Mouse (Mus musculus): ENCODE measurements at regions not wholly inside any gene's neighbourhood (a gene's known extent, or its start where the extent isn't known, plus 50 kb on each side); places are given as distances from the start of the nearest gene placed in this dataset.
A peak's percentile ranks its signal among the peaks of the same experiment; 100 is the strongest.

DNA sequence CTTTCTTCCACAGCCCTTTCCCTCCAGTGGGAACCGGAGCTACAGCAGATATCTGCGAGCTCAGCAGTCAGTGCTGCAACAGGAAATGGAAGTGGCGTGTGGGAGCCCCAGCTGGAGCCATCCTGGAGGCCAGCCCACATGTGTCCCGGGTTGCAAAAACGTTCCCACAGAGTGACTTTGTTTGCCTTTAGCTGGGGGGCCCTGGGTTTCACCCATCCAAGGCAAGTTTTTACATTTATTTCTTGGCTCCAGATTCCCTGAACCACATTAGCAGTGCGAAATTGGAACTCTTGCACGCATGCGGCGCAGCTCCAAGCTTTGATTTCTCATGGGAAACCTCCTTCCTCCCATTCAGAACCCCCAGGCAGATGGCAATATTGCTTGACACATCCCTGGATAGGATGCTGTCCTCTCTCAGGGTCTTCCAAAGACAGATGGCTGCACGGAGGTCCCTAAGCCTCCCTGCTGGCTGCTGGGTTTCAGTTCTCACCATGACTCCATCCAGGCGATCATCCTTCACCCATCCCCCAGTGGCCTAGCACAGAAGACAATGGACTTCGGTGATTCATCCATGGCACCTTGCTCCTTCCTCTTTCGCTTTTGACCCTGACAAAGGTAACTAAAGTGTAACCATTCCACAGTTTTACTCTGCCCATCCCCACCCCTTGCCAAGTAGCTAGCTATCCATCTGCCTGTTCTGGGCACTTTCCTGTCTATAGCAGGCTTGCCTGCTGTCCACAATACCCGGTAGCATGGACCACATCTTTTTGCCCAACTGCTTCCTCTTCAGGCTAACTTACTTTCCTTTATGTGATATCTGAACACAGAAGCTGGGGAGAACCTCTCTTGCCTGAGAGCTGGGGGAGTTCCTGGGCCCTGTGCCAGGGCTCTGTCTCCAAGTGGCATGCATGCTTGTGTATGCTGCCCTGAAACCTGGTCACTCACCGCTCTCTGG lies 195.3 kb downstream of the Gadd45g start:
- Histone ChIP-seq H3K9me3 (ENCODE audit: control insufficient read depth, low read length) (no peaks in the 10 kb centered on the region), H3K36me3 (ENCODE audit: control insufficient read depth, insufficient read depth, low read length) (no peaks in the 10 kb centered on the region), H3K4me3 (ENCODE audit: low read depth, low read length) (no peak overlapping the region), H3K4me1 (replicated peaks; ENCODE audit: control insufficient read depth, insufficient read depth) (peaks cover 3% of the 10 kb centered on the region; the same call in 1 of the 2 replicates), H3K27me3 (ENCODE audit: control insufficient read depth, insufficient read depth, low read length) (no peaks in the 10 kb centered on the region), H3K27ac (replicated peaks) (peak overlapping the region; percentile 24; the same call in 1 of the 2 replicates), H3K9ac (ENCODE audit: low read length) (no peak overlapping the region), H3K4me2 (replicated peaks; ENCODE audit: low read depth) (peak overlapping the region; percentile 31)
- 46% methylated on average over 15 of the region's 15 CpGs for WGBS
- peak; percentile 37 for DNase-seq (ENCODE audit: low spot score)
- ATAC-seq (ENCODE audit: low FRiP score, low TSS enrichment) = peak; percentile 34; the same call in 1 of the 2 replicates
- no peak for TF ChIP-seq EP300 (optimal IDR thresholded peaks at IDR 0.05)
- TF ChIP-seq CTCF (IDR thresholded peaks at IDR 0.05; ENCODE audit: low read depth) = no peak

DNA sequence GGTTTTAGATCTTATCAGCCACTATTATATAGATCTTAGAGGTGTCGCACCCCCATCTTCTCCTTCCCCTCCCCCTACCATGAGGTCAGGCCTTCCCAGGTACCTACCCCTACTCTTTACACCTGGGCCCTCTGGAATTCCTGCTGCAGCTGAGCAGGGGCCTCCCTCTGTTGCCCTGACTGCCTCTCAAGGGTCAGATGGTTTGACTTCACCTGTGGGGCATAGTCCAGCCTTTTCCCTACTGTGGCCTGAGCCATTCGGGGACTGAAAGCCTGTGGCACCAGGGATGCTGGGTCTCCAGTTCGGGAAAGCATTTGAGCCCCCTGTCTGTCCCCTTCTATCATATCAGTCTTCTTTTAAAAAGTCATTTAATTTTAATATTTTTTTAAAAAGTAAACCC lies 196.4 kb downstream of the Gadd45g start:
- H3K9ac ChIP-seq (ENCODE audit: low read length) = no peak overlapping the region
- no peak overlapping the region for H3K4me3 ChIP-seq (ENCODE audit: low read depth, low read length)
- H3K9me3 ChIP-seq (ENCODE audit: control insufficient read depth, low read length) = no peaks in the 10 kb centered on the region
- DNase-seq (ENCODE audit: low spot score) (no peak), ATAC-seq (ENCODE audit: low FRiP score, low TSS enrichment) (no peak)
- TF ChIP-seq CTCF (IDR thresholded peaks at IDR 0.05; ENCODE audit: low read depth) = no peak
- TF ChIP-seq EP300 (optimal IDR thresholded peaks at IDR 0.05) = no peak
- H3K27ac ChIP-seq (replicated peaks) = no peak overlapping the region
- H3K27me3 ChIP-seq (ENCODE audit: control insufficient read depth, insufficient read depth, low read length) = no peaks in the 10 kb centered on the region
- no peaks in the 10 kb centered on the region for H3K36me3 ChIP-seq (ENCODE audit: control insufficient read depth, insufficient read depth, low read length)
- no peak overlapping the region for H3K4me2 ChIP-seq (replicated peaks; ENCODE audit: low read depth)
- WGBS = 94% methylated on average over 3 of the region's 3 CpGs
- peaks cover 3% of the 10 kb centered on the region; the same call in 1 of the 2 replicates for H3K4me1 ChIP-seq (replicated peaks; ENCODE audit: control insufficient read depth, insufficient read depth)

DNA sequence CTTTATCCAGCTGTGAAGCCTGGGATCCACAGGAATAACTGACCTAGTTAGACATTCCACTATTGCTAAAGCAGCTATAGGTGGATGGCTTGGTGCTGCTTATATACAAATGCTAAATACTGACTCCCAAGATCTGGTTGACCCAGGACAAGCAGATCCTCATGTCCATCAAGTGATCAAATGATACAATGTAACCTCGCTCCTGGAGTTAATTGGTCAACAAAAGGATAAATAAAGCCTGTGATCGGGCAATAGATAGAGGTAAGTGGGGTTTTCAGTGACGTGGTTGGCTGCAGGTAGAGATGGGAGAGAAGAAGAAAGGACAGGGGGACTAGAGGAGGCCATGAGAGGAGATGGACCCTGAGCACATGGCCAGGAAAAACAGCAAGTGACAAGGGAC lies 197.4 kb downstream of the Gadd45g start:
- no peak overlapping the region for H3K4me3 ChIP-seq (ENCODE audit: low read depth, low read length)
- no peak overlapping the region for H3K9ac ChIP-seq (ENCODE audit: low read length)
- H3K36me3 ChIP-seq (ENCODE audit: control insufficient read depth, insufficient read depth, low read length) = no peaks in the 10 kb centered on the region
- peaks cover 3% of the 10 kb centered on the region; the same call in 1 of the 2 replicates for H3K4me1 ChIP-seq (replicated peaks; ENCODE audit: control insufficient read depth, insufficient read depth)
- WGBS = 91% methylated on average over 3 of the region's 3 CpGs
- no peak for ATAC-seq (ENCODE audit: low FRiP score, low TSS enrichment)
- DNase-seq (ENCODE audit: low spot score) = no peak
- no peaks in the 10 kb centered on the region for H3K9me3 ChIP-seq (ENCODE audit: control insufficient read depth, low read length)
- H3K27ac ChIP-seq (replicated peaks) = no peak overlapping the region
- no peaks in the 10 kb centered on the region for H3K27me3 ChIP-seq (ENCODE audit: control insufficient read depth, insufficient read depth, low read length)
- no peak for TF ChIP-seq CTCF (IDR thresholded peaks at IDR 0.05; ENCODE audit: low read depth)
- no peak for TF ChIP-seq EP300 (optimal IDR thresholded peaks at IDR 0.05)
- no peak overlapping the region for H3K4me2 ChIP-seq (replicated peaks; ENCODE audit: low read depth)

DNA sequence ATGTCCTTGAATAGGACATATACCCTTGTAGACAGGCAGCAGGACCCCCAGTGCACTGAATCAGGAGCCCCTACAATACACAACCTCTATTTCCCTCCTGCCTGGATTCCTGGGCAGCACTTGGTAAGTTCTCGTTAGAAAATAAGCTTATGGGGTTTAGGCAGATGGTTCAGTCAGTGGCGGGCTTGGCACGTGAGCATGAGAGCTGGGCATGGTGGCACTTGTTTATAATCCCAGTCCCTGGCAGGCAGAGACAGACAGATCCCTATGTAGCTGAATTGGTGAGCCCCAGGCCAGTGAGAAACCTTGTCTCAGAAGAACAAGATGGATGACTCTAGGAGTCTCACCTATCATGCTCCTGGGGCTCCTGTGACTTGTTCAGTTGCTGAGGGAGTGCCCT lies 198.9 kb downstream of the Gadd45g start:
- Histone ChIP-seq H3K9ac (ENCODE audit: low read length) (no peak overlapping the region), H3K27me3 (ENCODE audit: control insufficient read depth, insufficient read depth, low read length) (no peaks in the 10 kb centered on the region), H3K4me1 (replicated peaks; ENCODE audit: control insufficient read depth, insufficient read depth) (peaks cover 3% of the 10 kb centered on the region; the same call in 1 of the 2 replicates), H3K36me3 (ENCODE audit: control insufficient read depth, insufficient read depth, low read length) (no peaks in the 10 kb centered on the region), H3K9me3 (ENCODE audit: control insufficient read depth, low read length) (no peaks in the 10 kb centered on the region), H3K27ac (replicated peaks) (no peak overlapping the region), H3K4me3 (ENCODE audit: low read depth, low read length) (no peak overlapping the region), H3K4me2 (replicated peaks; ENCODE audit: low read depth) (no peak overlapping the region)
- TF ChIP-seq EP300 (optimal IDR thresholded peaks at IDR 0.05) (no peak), CTCF (IDR thresholded peaks at IDR 0.05; ENCODE audit: low read depth) (no peak)
- 76% methylated on average over 3 of the region's 3 CpGs for WGBS
- ATAC-seq (ENCODE audit: low FRiP score, low TSS enrichment) = no peak
- DNase-seq (ENCODE audit: low spot score) = no peak

DNA sequence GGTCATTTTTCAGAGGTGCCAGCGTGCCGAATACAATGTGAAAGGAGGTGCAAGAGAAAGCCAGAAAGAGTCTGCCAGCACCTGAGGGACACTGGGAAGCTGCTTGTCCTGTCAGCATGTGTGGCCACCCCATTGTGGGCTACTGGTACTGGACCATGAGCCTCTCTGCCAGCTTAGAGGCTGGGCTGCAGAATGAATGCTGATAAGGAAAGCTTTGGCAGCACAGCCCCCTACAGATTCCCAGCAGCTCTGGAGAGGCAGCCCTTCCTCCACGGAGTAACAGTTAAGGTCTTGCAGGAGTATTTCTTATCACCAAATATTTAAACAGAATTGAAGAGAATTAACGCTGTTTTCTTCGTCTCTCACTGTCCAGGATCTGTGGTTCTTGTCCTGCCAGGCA lies 199.5 kb downstream of the Gadd45g start:
- Histone ChIP-seq H3K4me3 (ENCODE audit: low read depth, low read length) (no peak overlapping the region), H3K9me3 (ENCODE audit: control insufficient read depth, low read length) (no peaks in the 10 kb centered on the region), H3K9ac (ENCODE audit: low read length) (0 out of 2 replicates have a peak overlapping the region, but pooled peaks have one; percentile 24), H3K27ac (replicated peaks) (no peak overlapping the region), H3K4me1 (replicated peaks; ENCODE audit: control insufficient read depth, insufficient read depth) (peaks cover 3% of the 10 kb centered on the region; the same call in 1 of the 2 replicates), H3K4me2 (replicated peaks; ENCODE audit: low read depth) (no peak overlapping the region; the same call in 1 of the 2 replicates), H3K36me3 (ENCODE audit: control insufficient read depth, insufficient read depth, low read length) (no peaks in the 10 kb centered on the region), H3K27me3 (ENCODE audit: control insufficient read depth, insufficient read depth, low read length) (no peaks in the 10 kb centered on the region)
- DNase-seq (ENCODE audit: low spot score) (peak; percentile 34), ATAC-seq (ENCODE audit: low FRiP score, low TSS enrichment) (no peak)
- no peak for TF ChIP-seq EP300 (optimal IDR thresholded peaks at IDR 0.05)
- 0 out of 2 replicates have a peak, but pooled peaks have one; percentile 1 for TF ChIP-seq CTCF (IDR thresholded peaks at IDR 0.05; ENCODE audit: low read depth)
- 32% methylated on average over 5 of the region's 5 CpGs for WGBS

DNA sequence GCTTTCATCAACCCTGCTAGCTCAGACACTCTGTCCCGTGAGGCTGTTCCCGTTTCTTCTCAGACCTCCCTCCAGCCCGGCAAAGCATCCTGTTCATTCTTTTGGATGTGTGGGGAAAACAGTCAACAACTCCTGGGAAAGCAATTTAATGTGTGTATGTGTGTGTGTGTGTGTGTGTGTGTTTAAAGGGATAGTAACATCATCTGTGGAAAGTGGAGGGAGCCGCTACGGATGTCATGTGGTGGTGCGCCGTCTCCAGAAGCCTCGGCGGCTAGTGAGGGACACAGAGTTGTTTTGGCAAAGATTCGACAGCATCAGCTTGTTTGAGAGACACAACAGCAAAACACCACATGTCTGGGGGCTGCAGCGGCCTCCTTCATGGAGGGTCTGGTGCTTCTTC lies 200.2 kb downstream of the Gadd45g start:
- WGBS = 58% methylated on average over 11 of the region's 11 CpGs
- TF ChIP-seq CTCF (IDR thresholded peaks at IDR 0.05; ENCODE audit: low read depth) (no peak), EP300 (optimal IDR thresholded peaks at IDR 0.05) (no peak)
- DNase-seq (ENCODE audit: low spot score) (no peak), ATAC-seq (ENCODE audit: low FRiP score, low TSS enrichment) (no peak)
- peaks cover 2% of the 10 kb centered on the region; the same call in 1 of the 2 replicates for H3K4me1 ChIP-seq (replicated peaks; ENCODE audit: control insufficient read depth, insufficient read depth)
- H3K4me2 ChIP-seq (replicated peaks; ENCODE audit: low read depth) = no peak overlapping the region
- H3K9me3 ChIP-seq (ENCODE audit: control insufficient read depth, low read length) = no peaks in the 10 kb centered on the region
- no peak overlapping the region for H3K4me3 ChIP-seq (ENCODE audit: low read depth, low read length)
- no peaks in the 10 kb centered on the region for H3K36me3 ChIP-seq (ENCODE audit: control insufficient read depth, insufficient read depth, low read length)
- H3K27me3 ChIP-seq (ENCODE audit: control insufficient read depth, insufficient read depth, low read length) = no peaks in the 10 kb centered on the region
- H3K9ac ChIP-seq (ENCODE audit: low read length) = no peak overlapping the region
- no peak overlapping the region for H3K27ac ChIP-seq (replicated peaks)
